8 mouse cellular contexts compared by ENCODE assay signal in genomic region chr15:18832263-18832662, GRCm38 (mm10). TPM values are rescaled to one million over a fixed set of nuclear protein-coding genes. Genes with fewer than 3 reads are reported as not detected.
DNase-seq lines count a peak whose midpoint lies in the region; ATAC-seq lines count a peak whose summit lies in the region.

No protein-coding gene starts in this region.

- H3K4me3 ChIP-seq in forebrain, embryonic 13.5 days = no peak overlapping the region
- no peak overlapping the region for H3K4me3 ChIP-seq in midbrain, embryonic 10.5 days

- H3K27ac ChIP-seq in forebrain, embryonic 13.5 days = no peak overlapping the region
- H3K27ac ChIP-seq in midbrain, embryonic 10.5 days (replicated peaks) = no peak overlapping the region

- no peak overlapping the region for H3K4me2 ChIP-seq in forebrain, embryonic 13.5 days

- no peak overlapping the region for H3K9ac ChIP-seq in forebrain, embryonic 13.5 days

- no peaks in the 10 kb centered on the region for H3K36me3 ChIP-seq in forebrain, embryonic 13.5 days (ENCODE audit: poor library complexity, severe bottlenecking)
- H3K36me3 ChIP-seq in midbrain, embryonic 10.5 days = no peaks in the 10 kb centered on the region

- peak; percentile 71 for DNase-seq in layer of hippocampus, adult 11-12 months (ENCODE audit: low spot score)
- no peak for DNase-seq in layer of hippocampus, postnatal 36 days
- DNase-seq in ES-CJ7 (ENCODE audit: low read depth, low spot score) = peak; percentile 64
- DNase-seq in c-Kit-positive CD71-positive TER-119-negative erythroid progenitor cells, embryonic 14.5 days (ENCODE audit: low read depth) = peak; percentile 6
- peak; percentile 46 to 64 for DNase-seq in kidney, postnatal 25 days
- DNase-seq in midbrain, embryonic 10.5 days (ENCODE audit: low spot score) = peak; percentile 40
- DNase-seq in spleen, postnatal 14 days (ENCODE audit: low spot score in 2 of 2) = no peak

- WGBS in forebrain, embryonic 13.5 days = 19% methylated on average over 4 of the region's 4 CpGs
- WGBS in midbrain, embryonic 10.5 days = 32% methylated on average over 4 of the region's 4 CpGs

- no peaks in the 10 kb centered on the region for H3K9me3 ChIP-seq in forebrain, embryonic 13.5 days (replicated peaks)
- no peaks in the 10 kb centered on the region for H3K9me3 ChIP-seq in midbrain, embryonic 10.5 days (replicated peaks)

- H3K4me1 ChIP-seq in forebrain, embryonic 13.5 days = no peaks in the 10 kb centered on the region
- no peaks in the 10 kb centered on the region for H3K4me1 ChIP-seq in midbrain, embryonic 10.5 days

- ATAC-seq in forebrain, embryonic 13.5 days = peak; percentile 67; the same call in 1 of the 2 replicates

- H3K27me3 ChIP-seq in forebrain, embryonic 13.5 days = no peaks in the 10 kb centered on the region
- H3K27me3 ChIP-seq in midbrain, embryonic 10.5 days (ENCODE audit: low read depth, poor library complexity, severe bottlenecking) = no peaks in the 10 kb centered on the region

RNA-seq across cellular contexts. Expression of gene Cdh10, which starts 13.5 kb away (rescaled TPM):
- total RNA-seq in layer of hippocampus, postnatal 36 days (2021) = 10 to 100 TPM; 35.0 to 38.7 TPM
- 7.9 and 8.3 TPM in 2 replicates for polyA plus RNA-seq in forebrain, embryonic 13.5 days (2015; fragmentation: Nextera tagmentation; extraction: Ambion mirVana)
- polyA plus RNA-seq in midbrain, embryonic 10.5 days (2016; fragmentation: Nextera tagmentation; extraction: Ambion mirVana) = 1.9 and 3.9 TPM in 2 replicates

Comparison
In these comparisons a context has a peak if more than half of its experiments do, and no peak if none do; other contexts are left out.
1. DNase-seq: peak in layer of hippocampus, adult 11-12 months (single experiment), ES-CJ7 (single experiment), c-Kit-positive CD71-positive TER-119-negative erythroid progenitor cells, embryonic 14.5 days (single experiment), kidney, postnatal 25 days (2 of 2) and midbrain, embryonic 10.5 days (single experiment); none in layer of hippocampus, postnatal 36 days (0 of 2) and spleen, postnatal 14 days (0 of 2).